Mouse (Mus musculus) gastrocnemius, postnatal 14 days (tissue): Measurements from ENCODE around the gene Gm42372. TPM values are rescaled to one million over a fixed set of nuclear protein-coding genes. Genes with fewer than 3 reads are reported as not detected.

Source experiments
- DNase-seq: peaks from one replicate; pipeline ENCODE4 v3.0.0; 2021; ENCODE audit warnings: mixed read lengths
- intact Hi-C: fragments of 180-260 bp; cut with DNase I; formaldehyde crosslinking; loops from one replicate; pipeline ENCODE4 v1.15.1; 2025; ENCODE audit warnings: low total_unique reads
- total RNA-seq, 2 experiments: library from RNA; stranded (reverse); gene quantifications; 2 replicates each; pipeline ENCODE4 v1.2.3; 2021

Gene Gm42372
- total RNA-seq, 2 experiments from 2014 or later = 0.04 TPM; not detected in 1

GRCm38 (mm10) chr7:16999650-17000049, 16.8 kb downstream of the Gm42372 start:
- DNase-seq = peak; percentile 80
- intact Hi-C loops = loop anchor here (2.0 kb wide), 2 partner anchors 49 to 69 kb away; no protein-coding TSS in a partner anchor

DNA sequence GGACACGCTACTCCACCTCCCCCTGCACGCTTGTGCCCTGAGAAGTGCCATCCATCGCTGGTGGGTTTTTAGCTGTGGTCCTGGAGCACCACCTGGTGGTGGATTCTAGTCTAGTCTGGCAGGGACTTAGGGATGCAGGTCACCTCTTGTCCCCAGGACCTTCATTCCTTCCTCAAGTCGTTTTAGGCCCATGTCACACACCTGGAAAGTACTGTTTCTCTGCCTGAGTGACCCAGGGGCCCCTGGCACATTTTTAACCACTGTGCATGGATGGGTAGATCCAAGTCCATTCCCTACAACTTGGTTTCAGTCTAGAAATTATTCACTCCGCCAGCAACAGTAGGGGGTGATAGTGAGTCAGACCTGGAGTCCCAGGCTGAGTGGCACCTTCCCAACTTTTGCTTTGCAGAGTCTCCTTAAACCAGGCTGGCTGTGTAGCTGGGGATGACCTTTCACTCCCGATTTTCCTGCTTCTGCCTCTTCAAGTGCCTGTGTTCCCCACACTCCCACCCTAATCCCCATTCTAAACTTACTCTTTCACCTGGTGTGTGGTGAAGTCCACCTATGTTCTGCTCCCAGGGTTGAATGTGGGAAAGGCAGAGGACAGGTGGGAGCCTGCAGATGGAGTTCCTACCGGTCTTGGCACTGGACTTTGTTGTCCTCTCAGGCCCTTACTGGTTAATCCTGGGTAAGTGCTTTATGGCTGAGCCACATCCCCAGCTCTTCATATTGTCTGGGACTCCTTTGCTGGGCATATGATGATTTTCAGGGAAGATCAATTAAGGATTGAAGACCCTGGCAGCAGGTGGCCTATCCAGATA, 19.7 kb downstream of the Gm42372 start:
- intact Hi-C loops = no loop called here
- DNase-seq = peak; percentile 82

- intact Hi-C loops = no loop called here
- DNase-seq = no peak
These were observed 20.5 kb downstream of the Gm42372 start for GRCm38 (mm10) chr7:17003230-17003960.

- intact Hi-C loops = loop anchor here (5.0 kb wide), 1 partner anchor 63 kb away; no protein-coding TSS in a partner anchor
- no peak for DNase-seq
These were observed 21.8 kb downstream of the Gm42372 start for GRCm38 (mm10) chr7:17004716-17005115.

DNA sequence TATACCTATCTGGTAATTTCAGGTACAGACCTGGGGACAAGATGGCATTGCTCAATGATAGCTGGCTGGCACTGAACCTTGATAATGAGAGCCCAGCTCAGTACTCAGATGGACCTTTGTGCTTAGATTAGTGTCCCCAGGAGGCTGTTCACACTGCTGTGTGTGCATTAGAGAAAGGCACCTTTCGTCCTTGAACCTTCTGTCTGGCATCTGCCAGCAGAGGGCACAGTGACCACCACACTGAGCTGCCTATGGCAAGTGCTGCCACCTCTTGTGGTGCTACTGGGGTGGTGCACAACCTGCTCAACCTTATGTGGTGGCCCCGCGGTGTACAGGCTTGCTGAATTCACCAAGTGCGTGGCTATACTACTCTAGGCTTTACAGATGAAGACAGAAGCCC, 24.4 kb downstream of the Gm42372 start:
- intact Hi-C loops = loop anchor here (5.0 kb wide), 1 partner anchor 60 kb away; no protein-coding TSS in a partner anchor
- DNase-seq = no peak

GRCm38 (mm10) chr7:17009326-17010009, 26.6 kb downstream of the Gm42372 start:
- intact Hi-C loops = loop anchor here (5.0 kb wide), 2 partner anchors 38 to 58 kb away; no protein-coding TSS in a partner anchor
- DNase-seq = no peak

DNA sequence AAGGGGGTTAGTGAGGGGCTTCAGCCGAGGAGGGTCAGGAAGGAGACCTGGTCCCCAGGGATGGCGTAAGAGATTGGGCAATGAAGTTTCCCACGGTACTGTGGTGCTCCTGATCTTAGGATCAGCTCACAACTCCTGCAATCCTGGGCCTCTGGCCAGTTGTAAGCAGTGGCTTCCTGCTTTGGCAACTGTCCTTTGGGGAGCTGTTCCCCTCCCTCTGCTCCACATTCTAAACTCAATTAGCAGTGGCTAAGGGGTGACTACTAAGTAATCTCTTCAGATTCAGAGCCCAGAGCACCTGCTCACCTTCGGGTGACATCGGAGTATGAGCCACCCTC, 27.1 kb downstream of the Gm42372 start:
- DNase-seq = no peak
- intact Hi-C loops = loop anchor here (5.0 kb wide), 1 partner anchor 37 kb away; no protein-coding TSS in a partner anchor

DNA sequence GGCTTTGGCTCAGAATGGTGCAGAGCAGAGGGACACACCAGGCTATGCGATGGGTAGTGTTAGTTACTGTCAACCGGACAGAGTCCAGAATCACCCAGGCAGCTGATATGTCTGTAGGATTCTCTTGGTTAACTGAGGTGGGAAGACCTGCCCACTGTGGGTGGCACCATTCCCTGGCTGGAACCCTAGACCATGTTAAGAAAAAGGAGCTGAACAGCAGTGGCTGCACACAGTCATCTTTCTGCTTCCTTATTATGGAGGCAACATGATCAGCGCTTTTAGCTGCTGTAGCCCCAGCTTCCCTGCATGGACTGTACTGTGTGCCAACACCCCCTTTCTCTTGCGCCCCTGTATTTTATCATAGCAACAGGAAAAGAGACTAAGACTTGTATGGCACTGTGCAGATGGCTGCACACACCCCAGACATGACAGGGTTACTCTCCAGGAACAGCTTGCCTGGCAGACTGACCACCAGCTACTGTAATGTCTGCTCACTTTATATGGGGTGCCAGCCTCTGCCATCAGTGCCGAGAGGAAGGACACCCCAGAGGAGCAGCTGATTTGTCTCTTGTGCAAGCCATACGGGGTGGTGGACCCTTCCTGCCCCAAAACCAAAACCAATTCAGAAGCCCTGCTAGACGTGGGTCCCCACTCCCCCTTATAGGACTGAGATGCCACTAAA, 29.2 kb downstream of the Gm42372 start:
- intact Hi-C loops = loop anchor here (5.0 kb wide), 1 partner anchor 35 kb away; no protein-coding TSS in a partner anchor
- no peak for DNase-seq

DNA sequence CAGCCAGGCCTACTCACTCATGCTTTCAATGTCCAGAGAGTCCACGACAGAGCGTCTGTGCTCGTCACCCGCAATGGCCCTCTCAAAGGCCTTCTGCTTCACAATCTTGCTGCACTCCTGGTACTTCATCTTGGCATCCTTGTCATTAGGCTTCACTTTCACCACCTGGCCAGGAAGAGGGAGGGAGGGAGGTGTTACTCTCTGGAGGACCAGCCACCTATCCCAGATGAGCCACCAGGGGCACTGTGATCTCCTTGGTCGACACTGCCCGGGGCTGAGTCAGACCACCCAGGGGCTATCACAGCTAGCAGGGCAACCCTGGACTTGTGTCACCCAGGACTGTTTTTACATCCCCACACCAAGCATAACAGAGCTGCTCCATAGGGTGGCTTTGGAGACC, 32.5 kb downstream of the Gm42372 start:
- intact Hi-C loops = no loop called here

DNA sequence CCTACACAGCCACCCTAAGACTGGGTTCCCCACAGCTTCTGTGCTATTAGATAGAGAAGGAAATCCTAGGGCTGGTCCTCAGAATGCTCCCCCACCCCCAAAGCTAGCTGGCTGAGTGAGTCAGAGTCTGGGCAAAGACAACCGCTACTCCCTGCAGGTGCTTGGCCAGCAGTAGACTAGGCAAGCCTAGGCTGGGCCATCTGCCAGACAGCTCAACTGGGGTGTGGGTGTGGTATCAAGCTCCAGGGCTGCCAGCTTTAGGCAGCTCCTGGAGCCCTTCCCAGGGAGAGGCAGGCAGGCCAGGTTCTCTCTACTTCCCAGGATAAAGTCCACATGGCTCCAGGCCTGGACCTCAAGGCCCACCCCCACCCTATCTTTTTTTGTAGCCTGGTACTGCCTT, 34.1 kb downstream of the Gm42372 start:
- peak; percentile 95 for DNase-seq
- intact Hi-C loops = no loop called here

More for the DNA sequence above, 32.5 kb downstream of the Gm42372 start:
- no peak for DNase-seq

GRCm38 (mm10) chr7:17017921-17018320, 35.0 kb downstream of the Gm42372 start:
- intact Hi-C loops = no loop called here
- DNase-seq = no peak

- intact Hi-C loops = no loop called here
- no peak for DNase-seq
These were observed 36.7 kb downstream of the Gm42372 start for GRCm38 (mm10) chr7:17019426-17020166.

GRCm38 (mm10) chr7:17022176-17022575, 39.3 kb downstream of the Gm42372 start:
- no peak for DNase-seq
- intact Hi-C loops = no loop called here

DNA sequence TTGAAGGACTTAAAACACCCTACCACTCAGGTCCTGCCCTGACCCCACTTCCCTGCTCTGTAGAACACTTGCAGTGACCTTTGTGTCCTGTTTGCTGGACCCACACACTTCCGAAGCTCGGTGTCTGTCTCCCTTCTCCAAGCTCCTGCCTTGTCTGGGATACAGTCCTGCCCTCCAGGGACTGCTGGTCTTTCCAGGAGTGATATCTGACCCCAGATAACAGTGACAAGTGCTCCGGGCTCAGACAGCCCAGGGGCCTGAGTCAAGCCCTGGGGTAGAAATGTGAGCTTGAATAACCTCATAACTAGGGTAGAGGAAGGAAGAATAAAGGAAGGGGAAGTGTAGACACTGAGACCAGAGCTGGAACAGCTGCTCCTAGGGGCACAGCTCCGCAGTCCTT, 40.8 kb downstream of the Gm42372 start:
- DNase-seq = no peak
- intact Hi-C loops = no loop called here

DNA sequence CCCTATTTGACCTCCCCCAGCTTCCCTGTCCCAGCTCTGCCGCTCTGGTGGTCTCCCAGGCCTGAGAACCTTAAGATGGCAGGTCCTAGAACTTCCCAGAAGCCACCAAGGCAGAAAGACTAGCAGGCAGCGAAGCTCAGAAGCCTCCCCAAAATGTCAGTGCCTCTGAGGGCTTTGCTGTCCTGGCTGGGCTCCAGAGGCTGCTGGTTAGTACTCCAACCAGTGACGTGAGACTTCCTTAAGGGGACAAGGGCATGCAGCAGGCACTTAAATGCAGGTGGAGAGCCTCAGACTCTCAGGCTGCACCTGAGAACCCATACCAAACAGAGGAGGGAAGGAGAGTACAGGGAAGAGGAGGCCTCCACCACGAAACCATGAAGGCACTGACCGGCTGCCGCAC, 41.3 kb downstream of the Gm42372 start:
- intact Hi-C loops = no loop called here
- DNase-seq = no peak

DNA sequence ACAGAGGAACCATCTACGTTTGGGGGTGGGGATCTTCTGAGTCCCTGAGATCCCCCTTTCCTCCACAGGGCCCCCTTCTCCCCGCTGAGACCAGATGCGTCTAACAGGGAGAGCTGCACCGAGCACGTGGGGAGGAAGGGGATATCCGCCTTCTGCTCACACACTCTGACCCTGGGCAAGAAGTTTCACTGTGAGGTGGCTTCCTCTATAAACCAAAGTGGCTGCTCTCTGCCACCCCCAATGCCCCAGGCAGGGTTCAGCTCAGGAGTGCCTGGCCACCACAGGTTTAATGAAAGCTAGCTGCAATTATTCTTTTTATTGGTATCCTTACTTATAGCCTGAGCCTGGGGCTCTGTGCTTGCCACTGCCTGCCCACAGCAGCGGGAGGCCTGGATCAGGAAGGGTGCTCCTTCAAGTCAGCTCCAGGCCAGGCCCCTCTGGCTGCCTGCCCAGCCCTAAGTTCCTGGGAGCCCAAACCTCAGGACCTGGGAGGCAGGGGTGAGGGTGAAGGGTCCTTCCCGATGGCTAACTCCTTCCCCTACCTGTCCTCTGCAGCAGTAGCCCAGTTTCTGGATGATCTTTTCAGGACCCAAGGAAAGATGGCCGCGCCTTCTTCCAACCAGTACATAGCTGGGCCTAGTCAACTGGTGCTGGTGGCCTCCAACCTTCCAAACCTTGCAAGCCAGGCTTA, 42.1 kb downstream of the Gm42372 start:
- intact Hi-C loops = no loop called here
- DNase-seq = no peak

- intact Hi-C loops = no loop called here
- DNase-seq = no peak
These were observed 42.6 kb downstream of the Gm42372 start for GRCm38 (mm10) chr7:17025505-17025894.

GRCm38 (mm10) chr7:17025896-17026622, 43.2 kb downstream of the Gm42372 start:
- intact Hi-C loops = no loop called here
- DNase-seq = no peak
